Mouse (Mus musculus) liver, postnatal 0 days (tissue): ENCODE measurements around the gene Zfp451. TPM values are rescaled to one million over a fixed set of nuclear protein-coding genes. Genes with fewer than 3 reads are reported as not detected.

Source experiments
- ATAC-seq: fragments of 200-750 bp; cut with Nextera tagmentation; 2 replicates; pipeline ENCODE4 v1.8.0; 2017; ENCODE audit warnings: mild to moderate bottlenecking, moderate library complexity
- DNase-seq: peaks from one replicate; pipeline ENCODE4 v3.0.0-alpha.2; 2016
- H3K27ac ChIP-seq: fragments of 300-500 bp; sonication (generic); 2 replicates; pipeline ENCODE4 v1.5.1; 2014; ENCODE audit warnings: antibody characterized with exemption, moderate library complexity, mild to moderate bottlenecking, low read depth
- H3K27me3 ChIP-seq: fragments of 300-500 bp; sonication (generic); 2 replicates; pipeline ENCODE4 v1.6.1; 2014; ENCODE audit warnings: low read length, control low read depth, mixed read lengths; ENCODE audit not compliant: insufficient read depth
- H3K36me3 ChIP-seq: fragments of 300-500 bp; sonication (generic); replicated peaks from 2 replicates; pipeline ENCODE4 v1.6.1; 2014; ENCODE audit warnings: mild to moderate bottlenecking, control low read depth, low read length, moderate library complexity, mixed read lengths; ENCODE audit not compliant: insufficient read depth
- H3K4me1 ChIP-seq: fragments of 300-500 bp; sonication (generic); 2 replicates; pipeline ENCODE4 v1.6.1; 2014; ENCODE audit warnings: antibody characterized with exemption, mild to moderate bottlenecking, control low read depth; ENCODE audit not compliant: insufficient read depth
- H3K4me2 ChIP-seq: fragments of 300-500 bp; sonication (generic); 2 replicates; pipeline ENCODE4 v1.6.1; 2014; ENCODE audit warnings: low read depth, mild to moderate bottlenecking, low read length, moderate library complexity, mixed read lengths
- H3K4me3 ChIP-seq: fragments of 300-500 bp; sonication (generic); 2 replicates; pipeline ENCODE4 v1.5.1; 2014; ENCODE audit warnings: low read depth, low read length
- H3K9ac ChIP-seq: fragments of 300-500 bp; sonication (generic); replicated peaks from 2 replicates; pipeline ENCODE4 v1.6.1; 2014; ENCODE audit warnings: mild to moderate bottlenecking, moderate library complexity
- H3K9me3 ChIP-seq: fragments of 300-500 bp; sonication (generic); 2 replicates; pipeline ENCODE4 v1.6.1; 2016; ENCODE audit warnings: mild to moderate bottlenecking, control low read depth, low read length, mixed read lengths
- CTCF ChIP-seq: sonication (generic); IDR thresholded peaks from 2 replicates; pipeline ENCODE4 v1.5.1; 2016; ENCODE audit warnings: antibody characterized with exemption, low read depth
- EP300 ChIP-seq: IDR thresholded peaks from 2 replicates; pipeline ENCODE4 v1.6.1; 2016; ENCODE audit warnings: antibody characterized with exemption, low read depth, mild to moderate bottlenecking
- WGBS: fragments of 180-500 bp; shearing (Covaris S2); extraction: QIAGEN DNeasy Blood & Tissue Kit; methylation state at CpG from one replicate; pipeline ENCODE4 v1.1.7; 2014; ENCODE audit not compliant: insufficient replicate concordance; 5-methylcytosine and 5-hydroxymethylcytosine counted together
- polyA plus RNA-seq: library from polyadenylated mRNA; unstranded; fragments of >200 nt; fragmentation: Nextera tagmentation; extraction: Ambion mirVana; gene quantifications from 2 replicates; pipeline ENCODE4 v1.2.1, GENCODE M21; 2015

The Zfp451 gene
- polyA plus RNA-seq, 1 experiment from 2014 or later: 4.4 TPM

DNA sequence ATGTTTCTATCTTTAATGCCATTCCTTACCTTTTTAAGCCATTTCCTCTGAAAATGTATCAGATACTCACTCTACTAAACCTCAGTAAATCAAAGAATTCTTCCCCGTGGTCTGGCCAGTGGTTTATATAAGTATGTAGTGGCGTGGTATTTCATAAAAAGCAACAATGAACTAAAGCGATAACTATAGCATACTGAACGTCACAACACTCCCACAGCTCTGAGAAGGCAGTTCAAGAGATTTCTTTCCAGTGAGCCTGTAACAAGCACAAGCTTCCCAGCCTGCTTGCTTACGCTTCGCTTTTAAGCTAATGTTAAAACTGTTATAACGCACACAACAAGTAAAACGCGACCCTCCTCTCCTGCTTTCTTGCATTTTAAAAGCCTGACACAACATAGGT is 42.3 kb downstream of the Zfp451 start:
- H3K4me1 ChIP-seq: peaks cover 3% of the 10 kb centered on the region; the same call in 1 of the 2 replicates
- DNase-seq (no peak), ATAC-seq (no peak)
- no peak overlapping the region for H3K9ac ChIP-seq
- 88% methylated on average over 9 of the region's 9 CpGs for WGBS
- no peak overlapping the region for H3K4me2 ChIP-seq
- H3K9me3 ChIP-seq: no peaks in the 10 kb centered on the region
- no peak overlapping the region for H3K4me3 ChIP-seq
- TF ChIP-seq CTCF (no peak), EP300 (no peak)
- H3K36me3 ChIP-seq: peaks cover 44% of the 10 kb centered on the region
- no peaks in the 10 kb centered on the region for H3K27me3 ChIP-seq
- H3K27ac ChIP-seq: no peak overlapping the region

DNA sequence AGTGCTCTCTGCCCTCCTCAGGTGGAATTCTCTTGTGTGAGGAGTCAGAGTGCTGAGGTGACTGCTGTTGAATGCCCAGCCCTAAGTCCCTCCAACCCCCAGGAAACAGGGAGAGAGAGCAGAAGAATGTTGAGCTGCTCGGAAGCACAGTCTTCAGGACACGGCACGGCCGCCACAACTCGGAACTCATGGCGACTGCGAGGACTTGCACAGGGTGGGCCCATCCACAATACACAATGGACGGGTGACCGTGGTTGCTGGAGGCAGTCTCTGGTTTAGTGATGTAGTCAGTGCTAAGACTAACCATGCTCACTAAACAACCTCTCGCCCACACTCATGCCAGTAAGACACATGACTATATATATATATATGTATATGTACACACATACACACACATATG is 42.8 kb downstream of the Zfp451 start:
- H3K27ac ChIP-seq: no peak overlapping the region
- H3K9me3 ChIP-seq: no peaks in the 10 kb centered on the region
- H3K36me3 ChIP-seq: peaks cover 39% of the 10 kb centered on the region
- no peak overlapping the region for H3K9ac ChIP-seq
- TF ChIP-seq CTCF: no peak
- TF ChIP-seq EP300: no peak
- H3K4me2 ChIP-seq: no peak overlapping the region
- DNase-seq (no peak), ATAC-seq (no peak)
- WGBS: 90% methylated on average over 10 of the region's 10 CpGs
- no peak overlapping the region for H3K4me3 ChIP-seq
- H3K27me3 ChIP-seq: no peaks in the 10 kb centered on the region
- H3K4me1 ChIP-seq: peaks cover 3% of the 10 kb centered on the region; the same call in 1 of the 2 replicates

DNA sequence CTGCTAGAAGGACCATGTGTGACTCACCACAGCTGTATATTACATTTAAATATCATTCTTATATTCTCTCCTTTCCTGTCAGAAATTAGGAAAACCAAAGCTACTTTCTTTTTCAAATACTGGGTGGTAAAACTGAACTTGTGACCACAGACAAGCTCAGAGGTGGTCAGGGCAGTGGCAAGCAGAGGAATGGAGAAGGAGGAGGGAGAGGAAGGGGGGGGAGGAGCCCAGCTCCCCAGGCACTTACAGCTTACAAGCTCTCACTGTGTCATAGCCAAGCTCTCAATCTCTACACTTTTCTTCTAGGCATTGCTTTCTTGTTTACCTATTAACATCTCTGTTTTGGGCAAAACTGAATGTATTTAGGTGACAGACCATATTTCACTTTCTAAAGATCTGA is 45.6 kb downstream of the Zfp451 start:
- DNase-seq: no peak
- H3K27me3 ChIP-seq: no peaks in the 10 kb centered on the region
- H3K4me3 ChIP-seq: no peak overlapping the region
- no peaks in the 10 kb centered on the region for H3K4me1 ChIP-seq
- no peak overlapping the region for H3K4me2 ChIP-seq
- peaks cover 33% of the 10 kb centered on the region for H3K36me3 ChIP-seq
- TF ChIP-seq CTCF (no peak), EP300 (no peak)
- H3K27ac ChIP-seq: no peak overlapping the region
- H3K9me3 ChIP-seq: no peaks in the 10 kb centered on the region
- no peak overlapping the region for H3K9ac ChIP-seq
- ATAC-seq: no peak

DNA sequence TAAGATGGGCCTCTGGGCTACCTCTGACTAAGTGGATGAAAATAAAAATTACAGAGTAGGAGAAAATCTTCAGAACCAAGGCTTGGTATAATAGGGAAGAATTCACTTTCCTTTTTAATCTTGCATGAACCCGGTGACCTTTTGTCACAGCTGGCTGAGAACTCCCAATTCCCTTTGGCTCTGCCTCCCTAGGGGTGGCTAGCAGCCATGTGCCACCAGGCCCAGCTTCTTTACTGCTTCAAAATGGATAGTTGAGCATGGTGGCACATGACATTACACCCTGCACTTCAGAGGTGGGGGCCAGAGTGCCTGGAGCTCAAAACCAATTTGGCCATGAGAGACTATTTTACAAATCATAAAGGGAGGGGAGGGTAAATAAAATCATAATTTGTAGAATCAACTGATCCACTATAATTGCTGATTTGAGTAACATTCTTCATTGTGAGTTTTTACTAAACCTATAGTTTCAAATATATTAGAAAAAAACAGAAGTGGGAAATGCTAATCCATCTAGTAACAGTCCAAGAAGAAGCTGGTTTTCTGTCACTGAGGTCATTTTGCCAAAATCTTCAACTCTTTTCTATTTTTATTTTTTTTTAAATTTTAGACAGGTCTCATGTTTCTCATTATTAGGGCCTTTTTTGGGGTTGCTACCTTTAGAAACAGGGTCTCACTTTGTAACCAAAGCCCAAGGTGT is 46.2 kb downstream of the Zfp451 start:
- WGBS: 89% methylated on average over 1 of the region's 1 CpGs

DNA sequence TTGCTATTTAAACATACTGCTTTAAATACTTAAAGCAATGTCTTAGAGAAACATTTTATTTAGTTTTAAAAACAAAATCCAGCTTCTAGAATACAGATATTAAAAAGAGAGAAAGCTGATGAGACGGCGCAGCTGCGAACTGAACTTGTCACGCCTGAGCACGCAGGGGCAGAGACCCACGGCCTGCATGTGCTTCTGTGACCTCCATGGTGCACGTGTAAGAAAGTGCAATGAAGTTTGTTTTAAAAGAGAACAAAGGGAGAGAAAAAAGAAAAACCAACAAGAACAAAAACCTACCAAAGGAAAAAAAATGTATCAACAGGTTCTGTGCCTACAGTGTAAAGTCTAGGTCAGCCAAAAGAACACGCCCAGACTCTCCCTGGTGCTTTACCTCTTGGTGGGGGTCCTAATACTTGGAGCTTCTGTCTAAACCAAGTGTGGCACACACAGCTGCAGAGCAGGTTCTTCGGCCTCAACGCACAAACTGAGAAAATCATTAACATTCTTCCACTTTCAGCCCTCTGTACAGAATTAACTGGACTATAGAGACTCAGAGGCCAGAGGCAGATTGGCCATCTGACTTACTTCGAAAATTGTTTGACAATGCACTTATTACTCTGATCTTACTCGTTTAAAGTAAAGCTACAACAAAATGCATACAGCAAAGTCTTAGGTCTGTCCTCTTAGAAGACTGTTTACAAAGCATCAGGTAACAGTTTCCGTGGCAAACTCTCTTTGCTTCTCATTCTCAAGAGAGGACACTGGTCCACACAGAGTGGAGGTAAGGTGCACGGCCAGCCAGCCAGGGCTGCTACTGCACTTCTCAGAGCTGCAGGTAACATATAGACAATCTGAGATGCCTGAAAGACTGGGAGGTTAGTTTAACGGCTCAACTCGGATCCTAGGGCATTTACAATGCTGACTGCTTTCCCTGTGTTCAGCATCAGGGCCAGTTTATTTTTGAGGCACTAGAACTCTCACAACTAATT is 47.6 kb downstream of the Zfp451 start:
- DNase-seq (no peak), ATAC-seq (no peak)
- 81% methylated on average over 16 of the region's 16 CpGs for WGBS
- Histone ChIP-seq H3K27ac (no peak overlapping the region), H3K9ac (no peak overlapping the region), H3K4me2 (no peak overlapping the region), H3K4me3 (no peak overlapping the region), H3K36me3 (peaks cover 25% of the 10 kb centered on the region), H3K27me3 (no peaks in the 10 kb centered on the region), H3K9me3 (no peaks in the 10 kb centered on the region), H3K4me1 (no peaks in the 10 kb centered on the region)
- TF ChIP-seq CTCF: no peak
- no peak for TF ChIP-seq EP300

More for the DNA sequence above, 46.2 kb downstream of the Zfp451 start:
- Histone ChIP-seq H3K4me2 (no peak overlapping the region), H3K9me3 (no peaks in the 10 kb centered on the region), H3K27me3 (no peaks in the 10 kb centered on the region), H3K4me1 (no peaks in the 10 kb centered on the region), H3K9ac (no peak overlapping the region), H3K27ac (no peak overlapping the region), H3K4me3 (no peak overlapping the region), H3K36me3 (peaks cover 33% of the 10 kb centered on the region)
- no peak for DNase-seq
- TF ChIP-seq EP300 (no peak), CTCF (no peak)
- ATAC-seq: no peak

DNA sequence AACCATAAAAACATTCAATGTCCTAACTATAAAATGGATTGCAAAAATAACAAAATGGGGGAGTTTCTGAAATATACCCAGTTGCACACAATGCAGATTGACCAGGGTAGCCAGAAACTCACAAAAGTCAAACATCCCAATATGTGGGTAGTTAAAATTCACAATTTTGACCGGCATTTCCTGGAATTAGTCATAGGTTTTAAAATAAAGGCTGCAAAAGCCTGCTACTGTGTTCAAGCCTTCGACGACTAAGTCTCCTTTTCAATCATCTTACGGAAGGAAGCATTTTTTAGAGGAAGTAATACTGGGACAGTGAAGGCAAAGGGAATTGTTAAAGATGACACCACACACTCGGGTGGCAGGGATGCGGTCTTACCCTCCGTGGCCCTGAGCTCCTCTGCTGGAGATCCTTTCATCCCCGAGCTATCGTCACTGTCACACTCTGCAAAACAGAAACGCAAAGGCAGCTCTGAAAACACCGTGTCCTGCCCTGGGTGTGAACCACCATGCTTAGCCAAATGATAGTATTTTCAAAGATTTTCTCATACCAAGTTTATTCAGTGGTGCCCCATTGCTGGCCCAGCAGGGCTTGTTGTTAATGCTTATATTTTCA is 48.8 kb downstream of the Zfp451 start:
- no peak for ATAC-seq
- TF ChIP-seq EP300 (no peak), CTCF (no peak)
- no peaks in the 10 kb centered on the region for H3K9me3 ChIP-seq
- no peak overlapping the region for H3K4me2 ChIP-seq
- WGBS: 88% methylated on average over 11 of the region's 11 CpGs
- H3K9ac ChIP-seq: no peak overlapping the region
- H3K27ac ChIP-seq: no peak overlapping the region
- no peak for DNase-seq
- H3K4me1 ChIP-seq: no peaks in the 10 kb centered on the region
- H3K4me3 ChIP-seq: no peak overlapping the region
- H3K27me3 ChIP-seq: no peaks in the 10 kb centered on the region
- peaks cover 16% of the 10 kb centered on the region for H3K36me3 ChIP-seq
